ENCODE assay signal across 23 mouse cellular contexts in the genomic region with DNA sequence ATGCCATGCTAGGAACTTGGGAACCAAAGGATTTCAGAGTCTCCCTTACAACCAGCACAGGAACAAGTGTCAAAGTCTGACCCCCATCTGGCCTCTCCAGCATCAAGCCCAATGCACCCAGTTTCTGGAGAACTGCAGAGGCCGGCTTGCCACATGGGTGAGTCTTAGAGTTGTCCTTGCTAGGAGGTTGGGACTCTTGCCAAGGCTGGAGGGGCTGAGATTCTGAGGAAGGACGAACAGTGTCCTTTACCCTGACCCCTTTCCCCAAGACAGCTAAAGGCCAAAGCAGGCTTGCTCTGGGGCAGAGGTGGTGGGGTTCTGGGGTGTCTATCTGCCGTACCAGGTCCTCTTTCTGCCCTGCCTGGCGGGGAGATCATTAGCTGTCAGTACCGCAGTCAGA. TPM values are rescaled to one million over a fixed set of nuclear protein-coding genes. Genes with fewer than 3 reads are reported as not detected.
"Had no signal": no experiment of that assay in that cellular context is flagged by ENCODE, and none has a peak within 500 bp of the region (broad histone marks: within the 10 kb centered on the region; RNA-seq: fewer than 3 reads in every experiment).

No protein-coding gene starts in this region.

- DNase-seq: kidney, postnatal 10 days; kidney, postnatal 36 days; left cerebral cortex, postnatal 4 days; liver, postnatal 0 days; lung, embryonic 14.5 days; retina, postnatal 1 day; right cerebral cortex, postnatal 25 days; spleen, adult 18-20 months; thymus, postnatal 4 days had no signal

- ATAC-seq: liver, postnatal 0 days; lung, postnatal 0 days; midbrain, embryonic 15.5 days had no signal

- H3K4me3 ChIP-seq: kidney, embryonic 15.5 days; limb, embryonic 12.5 days; limb, embryonic 15.5 days; midbrain, embryonic 12.5 days; midbrain, embryonic 15.5 days; neural tube, embryonic 12.5 days; neural tube, embryonic 15.5 days; stomach, embryonic 15.5 days had no signal

- H3K27ac ChIP-seq: kidney, embryonic 15.5 days; limb, embryonic 12.5 days; limb, embryonic 15.5 days; liver, embryonic 14.5 days; macrophage; midbrain, embryonic 12.5 days; midbrain, embryonic 15.5 days; neural tube, embryonic 12.5 days; neural tube, embryonic 15.5 days; stomach, embryonic 15.5 days had no signal

RNA-seq across cellular contexts. Expression of a gene that starts 4.3 kb away (rescaled TPM):
- total RNA-seq: megakaryocyte, adult 5-6 weeks had no signal

RNA-seq across cellular contexts. Expression of a gene that starts 9.5 kb away (rescaled TPM):
- total RNA-seq: layer of hippocampus, adult 18-20 months; layer of hippocampus, postnatal 14 days; megakaryocyte, adult 5-6 weeks had no signal

RNA-seq across cellular contexts. Expression of a gene that starts 20.1 kb away (rescaled TPM):
- total RNA-seq: layer of hippocampus, adult 18-20 months; layer of hippocampus, postnatal 14 days; left cerebral cortex, postnatal 4 days; megakaryocyte, adult 5-6 weeks had no signal
